In the genomic region with DNA sequence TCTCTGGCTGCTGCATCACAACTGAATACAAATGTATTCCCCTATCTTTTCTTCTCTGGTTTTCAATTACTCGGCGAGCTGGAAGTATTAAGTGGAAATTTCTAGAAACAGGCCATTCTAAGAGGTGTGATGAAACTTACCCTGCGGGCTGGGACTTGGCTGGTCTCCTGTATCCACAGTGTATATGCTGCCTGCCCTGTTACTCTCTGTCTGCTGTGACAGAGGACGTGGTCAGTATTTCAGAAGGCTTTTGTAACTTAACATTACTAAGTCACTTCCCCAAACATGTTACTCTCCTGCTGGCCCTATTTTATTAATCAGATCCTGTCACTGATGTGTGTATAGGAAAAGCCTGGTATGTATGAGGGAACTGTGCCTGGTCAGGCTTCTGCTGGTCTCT, we compare ENCODE assay signal across 11 mouse cellular contexts. TPM values are rescaled to one million over a fixed set of nuclear protein-coding genes. Genes with fewer than 3 reads are reported as not detected.
DNase-seq lines count a peak whose midpoint lies in the region; ATAC-seq lines count a peak whose summit lies in the region.
"Had no signal": no experiment of that assay in that cellular context is flagged by ENCODE, and none has a peak within 500 bp of the region (broad histone marks: within the 10 kb centered on the region; RNA-seq: fewer than 3 reads in every experiment).

No protein-coding gene starts in this region.

- DNase-seq in hindbrain, embryonic 10.5 days (ENCODE audit: low spot score), result no peak
- DNase-seq in midbrain, embryonic 10.5 days (ENCODE audit: low spot score), result no peak
- DNase-seq in left cerebral cortex, postnatal 25 days (ENCODE audit: low spot score in 2 of 2), result no peak
- no peak for DNase-seq in Muller cell, postnatal 12 days (ENCODE audit: inconsistent ontology term)
- DNase-seq: cerebellum, adult 2 months; kidney, adult 9 months had no signal

- H3K9ac ChIP-seq in hindbrain, embryonic 16.5 days (ENCODE audit: low read depth, low read length), result no peak overlapping the region
- no peak overlapping the region for H3K9ac ChIP-seq in midbrain, embryonic 16.5 days (ENCODE audit: low read depth, low read length)
- no peak overlapping the region for H3K9ac ChIP-seq in embryonic facial prominence, embryonic 15.5 days
- H3K9ac ChIP-seq: embryonic facial prominence, embryonic 12.5 days had no signal

- intact Hi-C loops in left cerebral cortex, postnatal 25 days (cut with DNase I), result no loop called here

- no peaks in the 10 kb centered on the region for H3K27me3 ChIP-seq in hindbrain, embryonic 10.5 days (ENCODE audit: insufficient read depth, poor library complexity, severe bottlenecking)
- no peaks in the 10 kb centered on the region for H3K27me3 ChIP-seq in hindbrain, embryonic 16.5 days (replicated peaks; ENCODE audit: control insufficient read depth, insufficient read depth, low read length)
- no peaks in the 10 kb centered on the region; the same call in 1 of the 2 replicates for H3K27me3 ChIP-seq in midbrain, embryonic 10.5 days (ENCODE audit: low read depth, poor library complexity, severe bottlenecking)
- no peaks in the 10 kb centered on the region for H3K27me3 ChIP-seq in midbrain, embryonic 16.5 days (ENCODE audit: control insufficient read depth, insufficient read depth, low read depth, low read length)
- no peaks in the 10 kb centered on the region for H3K27me3 ChIP-seq in embryonic facial prominence, embryonic 15.5 days
- H3K27me3 ChIP-seq: embryonic facial prominence, embryonic 12.5 days had no signal

- H3K4me2 ChIP-seq in hindbrain, embryonic 16.5 days (ENCODE audit: low read length), result no peak overlapping the region
- H3K4me2 ChIP-seq in midbrain, embryonic 16.5 days (ENCODE audit: low read length), result no peak overlapping the region
- H3K4me2 ChIP-seq in embryonic facial prominence, embryonic 15.5 days (replicated peaks), result no peak overlapping the region
- H3K4me2 ChIP-seq: embryonic facial prominence, embryonic 12.5 days; midbrain, embryonic 11.5 days had no signal

- H3K36me3 ChIP-seq in hindbrain, embryonic 10.5 days, result no peaks in the 10 kb centered on the region
- H3K36me3 ChIP-seq in hindbrain, embryonic 16.5 days (ENCODE audit: control insufficient read depth, insufficient read depth, low read length), result no peaks in the 10 kb centered on the region
- H3K36me3 ChIP-seq in midbrain, embryonic 10.5 days, result 0 out of 2 replicates have a peak, but pooled peaks cover 3% of the 10 kb centered on the region
- H3K36me3 ChIP-seq in midbrain, embryonic 16.5 days (ENCODE audit: control insufficient read depth, insufficient read depth, low read length), result no peaks in the 10 kb centered on the region
- H3K36me3 ChIP-seq in embryonic facial prominence, embryonic 15.5 days, result no peaks in the 10 kb centered on the region
- H3K36me3 ChIP-seq: embryonic facial prominence, embryonic 12.5 days had no signal

- H3K4me1 ChIP-seq in hindbrain, embryonic 10.5 days (replicated peaks), result peaks cover 82% of the 10 kb centered on the region
- peaks cover 15% of the 10 kb centered on the region for H3K4me1 ChIP-seq in hindbrain, embryonic 16.5 days (ENCODE audit: control insufficient read depth, insufficient read depth, low read depth, low read length)
- peaks cover 65% of the 10 kb centered on the region for H3K4me1 ChIP-seq in midbrain, embryonic 10.5 days
- H3K4me1 ChIP-seq in midbrain, embryonic 16.5 days (ENCODE audit: control insufficient read depth, insufficient read depth, low read length), result peaks cover 17% of the 10 kb centered on the region
- peaks cover 77% of the 10 kb centered on the region for H3K4me1 ChIP-seq in embryonic facial prominence, embryonic 15.5 days

- H3K27ac ChIP-seq in hindbrain, embryonic 10.5 days, result 0 out of 2 replicates have a peak overlapping the region, but pooled peaks have one; percentile 51
- no peak overlapping the region for H3K27ac ChIP-seq in hindbrain, embryonic 16.5 days (ENCODE audit: low read depth, low read length)
- H3K27ac ChIP-seq in midbrain, embryonic 10.5 days (replicated peaks), result 0 out of 2 replicates have a peak overlapping the region, but pooled peaks have one; percentile 49
- H3K27ac ChIP-seq in midbrain, embryonic 16.5 days (ENCODE audit: low read length), result no peak overlapping the region
- H3K27ac ChIP-seq in embryonic facial prominence, embryonic 15.5 days (replicated peaks), result 0 out of 2 replicates have a peak overlapping the region, but pooled peaks have one; percentile 13
- H3K27ac ChIP-seq: embryonic facial prominence, embryonic 12.5 days had no signal

- ATAC-seq in hindbrain, embryonic 16.5 days, result no peak
- ATAC-seq in midbrain, embryonic 16.5 days, result no peak
- no peak for ATAC-seq in embryonic facial prominence, embryonic 15.5 days (ENCODE audit: insufficient number of reproducible peaks, low FRiP score, low TSS enrichment, low read depth)

- no peaks in the 10 kb centered on the region for H3K9me3 ChIP-seq in hindbrain, embryonic 10.5 days
- no peaks in the 10 kb centered on the region for H3K9me3 ChIP-seq in hindbrain, embryonic 16.5 days (ENCODE audit: control insufficient read depth, low read length)
- H3K9me3 ChIP-seq in midbrain, embryonic 10.5 days (replicated peaks), result no peaks in the 10 kb centered on the region
- no peaks in the 10 kb centered on the region for H3K9me3 ChIP-seq in midbrain, embryonic 16.5 days (replicated peaks; ENCODE audit: control insufficient read depth, low read length, poor library complexity, severe bottlenecking)
- H3K9me3 ChIP-seq in embryonic facial prominence, embryonic 15.5 days (replicated peaks), result no peaks in the 10 kb centered on the region
- H3K9me3 ChIP-seq: embryonic facial prominence, embryonic 12.5 days had no signal

- WGBS in hindbrain, embryonic 10.5 days, result 85% methylated on average over 4 of the region's 4 CpGs
- WGBS in hindbrain, embryonic 16.5 days, result 83% methylated on average over 4 of the region's 4 CpGs
- 86% methylated on average over 4 of the region's 4 CpGs for WGBS in midbrain, embryonic 10.5 days
- WGBS in midbrain, embryonic 16.5 days, result 87% methylated on average over 4 of the region's 4 CpGs
- 76% methylated on average over 4 of the region's 4 CpGs for WGBS in embryonic facial prominence, embryonic 15.5 days

- no peak overlapping the region for H3K4me3 ChIP-seq in hindbrain, embryonic 10.5 days
- no peak overlapping the region for H3K4me3 ChIP-seq in hindbrain, embryonic 16.5 days (ENCODE audit: low read length)
- H3K4me3 ChIP-seq in midbrain, embryonic 10.5 days, result no peak overlapping the region
- no peak overlapping the region for H3K4me3 ChIP-seq in midbrain, embryonic 16.5 days (ENCODE audit: low read depth, low read length)
- no peak overlapping the region for H3K4me3 ChIP-seq in embryonic facial prominence, embryonic 15.5 days (replicated peaks)
- H3K4me3 ChIP-seq: embryonic facial prominence, embryonic 12.5 days had no signal

RNA-seq across cellular contexts. Expression of a gene that starts 5.2 kb away (rescaled TPM):
- 37.2 and 40.9 TPM in 2 replicates for polyA plus RNA-seq in hindbrain, embryonic 10.5 days (2016; fragmentation: Nextera tagmentation; extraction: Ambion mirVana)
- 35.6 and 35.9 TPM in 2 replicates for polyA plus RNA-seq in hindbrain, embryonic 16.5 days (2015; fragmentation: Nextera tagmentation; extraction: Ambion mirVana)
- polyA plus RNA-seq in midbrain, embryonic 10.5 days (2016; fragmentation: Nextera tagmentation; extraction: Ambion mirVana), result 35.9 and 37.0 TPM in 2 replicates
- polyA plus RNA-seq in midbrain, embryonic 16.5 days (2015; fragmentation: Nextera tagmentation; extraction: Ambion mirVana), result 26.2 and 34.5 TPM in 2 replicates
- polyA plus RNA-seq in embryonic facial prominence, embryonic 15.5 days (2015; fragmentation: Nextera tagmentation; extraction: Ambion mirVana), result 51.0 and 52.0 TPM in 2 replicates
- total RNA-seq in left cerebral cortex, postnatal 25 days (2021), result 10 to 100 TPM; 39.0 to 43.9 TPM

RNA-seq across cellular contexts. Expression of a gene that starts 26.1 kb away (rescaled TPM):
- 0.19 and 0.42 TPM in 2 replicates for polyA plus RNA-seq in hindbrain, embryonic 10.5 days (2016; fragmentation: Nextera tagmentation; extraction: Ambion mirVana)
- 6.6 and 7.7 TPM in 2 replicates for polyA plus RNA-seq in hindbrain, embryonic 16.5 days (2015; fragmentation: Nextera tagmentation; extraction: Ambion mirVana)
- 0.41 and 0.91 TPM in 2 replicates for polyA plus RNA-seq in midbrain, embryonic 10.5 days (2016; fragmentation: Nextera tagmentation; extraction: Ambion mirVana)
- 5.1 and 5.8 TPM in 2 replicates for polyA plus RNA-seq in midbrain, embryonic 16.5 days (2015; fragmentation: Nextera tagmentation; extraction: Ambion mirVana)
- 6.8 and 7.7 TPM in 2 replicates for polyA plus RNA-seq in embryonic facial prominence, embryonic 15.5 days (2015; fragmentation: Nextera tagmentation; extraction: Ambion mirVana)
- total RNA-seq in left cerebral cortex, postnatal 25 days (2021), result 1 to 10 TPM; 7.7 to 9.9 TPM

RNA-seq across cellular contexts. Expression of a gene that starts 29.4 kb away (rescaled TPM):
- polyA plus RNA-seq in hindbrain, embryonic 10.5 days (2016; fragmentation: Nextera tagmentation; extraction: Ambion mirVana), result 0.35 and 1.4 TPM in 2 replicates
- 1.2 and 1.3 TPM in 2 replicates for polyA plus RNA-seq in hindbrain, embryonic 16.5 days (2015; fragmentation: Nextera tagmentation; extraction: Ambion mirVana)
- polyA plus RNA-seq in midbrain, embryonic 10.5 days (2016; fragmentation: Nextera tagmentation; extraction: Ambion mirVana), result 0.43 and 1.4 TPM in 2 replicates
- 1.0 and 1.6 TPM in 2 replicates for polyA plus RNA-seq in midbrain, embryonic 16.5 days (2015; fragmentation: Nextera tagmentation; extraction: Ambion mirVana)
- 3.4 and 3.7 TPM in 2 replicates for polyA plus RNA-seq in embryonic facial prominence, embryonic 15.5 days (2015; fragmentation: Nextera tagmentation; extraction: Ambion mirVana)
- 1 to 10 TPM in 1 of 2 experiments, under 1 TPM in 1; 0.78 to 1.0 TPM for total RNA-seq in left cerebral cortex, postnatal 25 days (2021)

RNA-seq across cellular contexts. Expression of a gene that starts 44.5 kb away (rescaled TPM):
- 39.9 and 43.7 TPM in 2 replicates for polyA plus RNA-seq in hindbrain, embryonic 10.5 days (2016; fragmentation: Nextera tagmentation; extraction: Ambion mirVana)
- 31.9 and 34.6 TPM in 2 replicates for polyA plus RNA-seq in hindbrain, embryonic 16.5 days (2015; fragmentation: Nextera tagmentation; extraction: Ambion mirVana)
- polyA plus RNA-seq in midbrain, embryonic 10.5 days (2016; fragmentation: Nextera tagmentation; extraction: Ambion mirVana), result 43.0 and 47.6 TPM in 2 replicates
- 37.0 and 37.2 TPM in 2 replicates for polyA plus RNA-seq in midbrain, embryonic 16.5 days (2015; fragmentation: Nextera tagmentation; extraction: Ambion mirVana)
- polyA plus RNA-seq in embryonic facial prominence, embryonic 15.5 days (2015; fragmentation: Nextera tagmentation; extraction: Ambion mirVana), result 30.5 and 31.1 TPM in 2 replicates
- total RNA-seq in left cerebral cortex, postnatal 25 days (2021), result 10 to 100 TPM; 39.9 to 40.0 TPM

Comparison
In these comparisons a context has a peak if more than half of its experiments do, and no peak if none do; other contexts are left out.
1. H3K27ac ChIP-seq: peak in hindbrain, embryonic 10.5 days (single experiment), midbrain, embryonic 10.5 days (single experiment) and embryonic facial prominence, embryonic 15.5 days (single experiment); none in hindbrain, embryonic 16.5 days (single experiment) and midbrain, embryonic 16.5 days (single experiment).